Mouse (Mus musculus): ENCODE measurements around the gene Prpf8. TPM values are rescaled to one million over a fixed set of nuclear protein-coding genes. Genes with fewer than 3 reads are reported as not detected.
"Not testable (repeated sequence)": the region's sequence is repeated elsewhere in the genome, so short reads cannot be mapped to it uniquely, and the experiment has no call there.

The Prpf8 gene
- 10 to 100 TPM; 37.0 to 42.3 TPM for polyA plus RNA-seq (2017; shearing (Covaris generic))

DNA sequence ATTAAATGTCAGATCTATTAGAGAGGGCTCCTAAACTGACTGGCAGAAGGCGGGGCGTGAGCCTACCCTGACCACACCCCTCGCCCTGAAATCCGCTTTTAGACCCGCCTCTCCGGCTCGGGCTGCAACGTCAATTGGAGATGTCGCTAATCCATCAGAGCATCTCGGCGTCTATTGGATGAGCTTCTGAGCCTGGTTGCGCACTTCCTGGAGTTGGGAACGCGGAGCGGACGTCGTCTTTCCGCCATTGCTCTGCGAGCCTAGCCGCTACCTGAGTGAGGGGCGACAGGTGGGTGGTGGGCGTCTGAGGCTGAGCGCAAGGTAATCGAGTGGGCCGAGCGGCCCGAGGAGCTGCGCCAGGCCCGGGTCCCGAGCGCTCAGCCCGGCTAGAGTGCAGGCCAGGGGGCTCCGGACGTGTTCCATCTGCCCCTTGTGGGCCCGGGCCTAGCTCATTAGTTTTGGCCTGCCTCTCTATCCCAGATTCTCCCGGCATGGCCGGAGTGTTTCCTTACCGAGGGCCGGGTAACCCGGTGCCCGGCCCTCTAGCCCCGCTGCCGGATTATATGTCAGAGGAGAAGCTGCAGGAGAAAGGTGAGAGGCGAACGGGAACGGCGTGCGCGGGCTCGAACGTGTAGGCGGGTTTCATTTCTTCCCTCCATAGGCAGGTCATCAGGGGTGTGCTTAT, at the start of gene Prpf8:
Gene Prpf8 (plus strand): TSS at position 216 of the 685 bp plus-strand sequence.
- ATAC-seq = peak; percentile 100

DNA sequence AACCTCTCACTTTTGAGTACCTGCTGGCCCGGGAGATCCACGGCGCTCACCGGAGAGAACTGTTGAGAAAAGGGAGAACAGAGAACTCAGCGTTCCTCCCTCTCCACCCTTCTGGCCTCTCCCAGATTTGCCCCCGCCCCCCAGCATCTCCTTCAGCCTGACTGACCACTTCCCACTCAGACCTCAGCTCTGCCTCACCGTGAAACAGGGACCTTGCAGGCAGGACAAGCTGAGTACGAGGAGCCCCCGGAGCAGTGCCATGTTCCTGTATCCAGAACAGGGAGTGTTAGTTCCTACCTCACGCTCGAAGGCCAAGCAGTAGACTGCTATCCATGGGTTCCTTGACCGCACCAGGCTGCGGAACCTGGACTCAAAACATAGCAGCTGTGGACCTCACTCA, 48.4 kb upstream of the Prpf8 start:
- ATAC-seq = no peak

DNA sequence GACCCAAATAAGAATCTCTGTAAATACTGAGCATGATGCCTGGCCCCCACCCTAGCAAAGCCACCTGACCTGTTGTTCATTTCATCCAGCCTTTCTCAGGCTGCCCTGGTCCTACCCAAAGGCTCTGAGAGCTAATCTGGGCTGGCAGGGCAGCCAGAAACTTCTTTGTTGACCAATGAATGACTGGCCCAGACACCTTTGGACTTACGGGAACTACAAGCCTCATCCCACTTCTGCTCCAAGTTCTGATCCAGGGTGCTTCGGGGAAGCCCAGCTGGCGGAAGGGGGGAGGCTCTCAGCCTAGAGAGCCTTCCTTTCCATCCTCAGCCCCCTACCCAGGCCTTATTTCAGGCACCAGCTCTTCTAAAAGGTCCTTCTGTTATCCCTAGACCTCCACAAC, 47.8 kb upstream of the Prpf8 start:
- no peak for ATAC-seq

DNA sequence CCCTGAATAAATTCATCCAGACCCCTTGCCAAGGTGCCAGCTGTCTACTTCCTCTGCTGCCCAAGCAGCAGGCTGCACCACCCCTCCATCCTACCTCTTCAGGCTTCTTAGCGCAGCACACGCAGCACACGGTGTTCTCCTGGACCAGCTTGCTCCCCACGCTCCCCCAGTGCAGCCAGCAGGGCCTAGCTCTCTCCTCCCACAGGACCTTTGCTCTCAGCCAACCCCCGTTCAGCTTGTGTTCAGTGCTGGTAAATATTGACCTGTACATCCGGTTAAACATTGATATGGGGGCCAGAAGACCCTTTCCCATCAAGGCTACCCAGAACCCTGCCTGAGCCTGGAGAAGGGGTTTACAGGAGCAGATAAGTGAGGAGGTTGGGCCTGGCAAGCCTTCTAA, 47.3 kb upstream of the Prpf8 start, which contains the start of gene Serpinf2:
Gene Serpinf2 (minus strand): TSS at position 229 of the 400 bp plus-strand sequence.
- ATAC-seq = no peak

DNA sequence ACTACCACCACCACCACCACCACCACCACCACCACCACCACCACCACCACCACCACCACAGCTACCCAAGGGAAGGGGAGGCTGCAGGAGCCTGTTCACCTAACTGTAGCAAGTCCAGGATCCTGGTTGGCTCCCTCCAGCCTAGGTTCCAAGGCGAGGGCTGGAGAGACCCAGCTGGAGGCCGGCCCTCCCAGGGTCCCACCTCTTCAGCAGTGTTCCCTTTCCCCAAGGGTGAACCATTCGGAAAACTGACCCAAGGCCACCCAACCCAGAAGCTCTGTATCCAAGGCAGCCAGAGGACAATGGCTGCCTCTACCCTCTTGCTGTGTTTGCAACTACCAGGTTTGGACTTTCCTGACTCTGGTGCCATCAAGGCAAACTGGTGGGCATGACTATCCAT, 46.7 kb upstream of the Prpf8 start:
- ATAC-seq = no peak

DNA sequence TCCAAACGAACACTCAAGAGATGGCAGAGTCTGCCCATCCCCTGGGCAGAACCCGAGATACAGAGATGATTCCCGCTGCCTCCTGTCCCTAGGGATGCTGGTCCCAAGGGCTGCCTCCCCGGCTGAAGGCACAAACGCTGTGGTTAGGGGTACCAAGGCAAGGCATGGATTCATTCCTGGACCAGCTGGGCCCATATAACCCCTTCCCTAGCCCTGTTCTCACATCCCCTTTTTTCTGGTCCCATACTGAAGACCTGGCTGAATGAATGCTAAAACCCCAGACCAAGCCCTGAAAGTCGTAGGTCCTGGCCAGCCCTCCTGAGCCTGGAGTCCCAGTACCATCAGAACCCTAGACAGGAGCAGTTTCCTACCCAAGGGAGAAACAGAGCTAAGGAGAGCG, 45.6 kb upstream of the Prpf8 start:
- no peak for ATAC-seq

DNA sequence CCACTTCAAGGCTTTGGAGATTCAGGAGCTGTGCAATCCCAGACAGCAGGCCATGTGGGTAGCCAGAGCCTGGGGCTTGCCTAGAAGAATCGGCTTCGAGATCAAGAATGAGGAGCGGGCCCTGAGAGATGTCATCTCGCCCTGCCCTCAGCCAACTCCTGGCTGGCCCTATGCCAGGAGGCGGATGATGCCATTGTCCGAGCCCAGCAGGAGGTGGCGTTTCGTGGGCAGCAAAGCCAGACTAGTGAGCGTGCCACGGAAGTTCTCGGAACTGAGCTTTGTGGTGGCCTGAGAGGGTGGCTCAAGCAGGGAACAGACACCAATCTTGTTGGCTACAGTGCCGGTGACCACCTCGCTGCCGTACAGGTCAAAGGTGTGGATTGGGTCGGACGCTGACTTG, 45.0 kb upstream of the Prpf8 start:
- no peak for ATAC-seq

DNA sequence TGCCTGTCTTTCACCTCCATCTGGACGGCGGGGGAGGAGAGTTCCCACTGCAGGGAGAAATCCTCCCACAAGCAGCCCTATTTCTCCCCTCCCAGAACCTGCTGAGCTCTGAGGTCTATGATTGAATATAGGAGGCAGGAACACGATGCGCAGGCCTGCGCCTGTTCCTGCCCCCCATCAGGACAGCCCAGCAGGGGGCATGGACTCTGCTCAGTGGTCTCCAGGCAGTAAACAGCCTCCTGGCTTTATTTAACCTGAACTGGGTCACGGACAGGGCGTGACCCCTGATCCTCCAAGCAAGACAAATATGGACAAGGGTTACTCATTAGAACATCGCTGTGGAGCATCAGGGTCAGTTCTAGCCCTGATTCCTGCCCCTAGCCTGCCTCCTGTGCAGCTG, 42.9 kb upstream of the Prpf8 start:
- ATAC-seq = no peak

DNA sequence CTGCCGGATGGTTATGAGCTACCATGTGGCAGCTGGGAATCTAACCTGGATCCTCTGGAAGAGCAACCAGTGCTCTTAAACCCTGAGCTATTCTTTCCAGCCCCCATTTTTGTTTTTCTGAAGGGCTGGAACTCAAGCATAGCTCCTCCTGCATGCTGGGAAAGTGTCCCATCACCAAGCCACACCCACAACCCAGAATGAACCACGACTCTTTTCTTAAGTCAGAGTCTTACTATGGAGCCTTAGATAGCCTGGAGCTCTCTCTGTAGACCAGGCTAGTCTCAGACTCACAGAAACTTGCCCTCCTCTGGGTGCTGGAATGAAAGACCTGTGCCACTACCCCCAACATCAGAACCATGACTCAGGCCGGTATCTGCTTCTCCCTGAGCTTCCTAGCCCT, 38.0 kb upstream of the Prpf8 start:
- no peak for ATAC-seq

DNA sequence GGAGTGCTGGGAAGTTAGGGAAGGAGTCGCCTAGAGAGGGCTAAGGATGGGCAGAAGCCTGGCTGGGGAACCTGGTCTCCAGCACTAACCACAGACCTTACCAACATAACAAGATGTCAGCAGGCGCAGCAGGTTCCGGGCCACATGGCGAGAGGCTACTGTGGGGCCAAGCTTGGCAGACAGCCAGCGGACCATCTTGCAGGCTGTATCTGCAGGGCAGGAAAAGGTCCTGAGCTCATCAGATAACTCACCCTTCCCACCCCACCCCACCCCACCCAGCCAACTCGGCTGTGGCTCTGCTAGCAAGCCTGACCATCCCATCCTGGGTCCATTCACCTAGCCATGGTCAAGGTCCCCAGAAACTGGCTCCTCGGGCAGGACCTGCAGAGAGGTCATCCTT, 36.9 kb upstream of the Prpf8 start:
- no peak for ATAC-seq

DNA sequence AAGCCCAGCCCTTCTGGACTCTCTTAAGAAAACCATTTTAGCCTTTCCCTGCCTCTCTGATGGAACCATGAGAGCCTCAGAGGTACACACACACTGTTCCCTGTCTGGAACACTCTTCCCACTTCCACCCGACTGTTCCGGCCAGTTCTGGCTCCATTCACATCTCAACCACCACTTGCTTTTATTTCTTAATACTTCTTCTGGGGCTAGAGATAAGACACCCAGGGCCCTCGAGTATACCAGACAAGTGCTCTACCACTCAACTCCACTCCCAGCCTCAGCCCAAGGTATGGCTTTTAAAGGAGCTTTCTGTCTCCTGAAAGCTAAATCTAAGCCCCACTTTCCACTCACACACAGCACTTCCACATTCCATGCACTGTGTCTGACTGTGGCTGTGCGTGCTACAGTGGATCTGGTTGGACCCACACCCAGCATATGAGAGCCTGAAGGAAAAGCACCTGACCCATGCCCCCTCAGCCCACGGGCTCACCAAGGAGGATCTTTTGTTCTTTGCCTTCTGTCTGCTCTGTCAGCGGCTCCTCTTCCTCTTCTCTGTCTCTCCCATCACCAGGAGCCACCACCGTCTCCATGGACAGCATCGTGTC, 36.2 kb upstream of the Prpf8 start:
- ATAC-seq = no peak

DNA sequence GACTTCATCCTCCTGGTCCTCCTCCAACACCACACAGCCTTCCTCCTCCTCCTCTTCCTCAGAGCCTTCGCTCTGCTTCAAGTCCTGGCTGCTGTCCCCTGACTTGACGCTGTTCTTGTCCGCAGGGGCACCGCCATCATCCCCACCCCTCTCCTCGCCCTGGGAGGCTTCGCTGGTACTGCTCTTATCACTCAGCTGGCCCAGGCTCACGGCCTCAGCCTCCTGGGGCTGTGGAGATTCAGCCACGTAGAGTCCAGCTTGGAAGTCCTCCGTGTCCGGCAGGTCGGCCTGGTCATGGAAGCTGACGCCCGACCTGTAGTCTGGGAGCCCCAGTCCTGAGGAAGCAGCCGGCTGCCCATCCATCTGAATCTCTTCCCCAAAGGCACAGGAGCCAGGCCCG, 35.7 kb upstream of the Prpf8 start:
- no peak for ATAC-seq

DNA sequence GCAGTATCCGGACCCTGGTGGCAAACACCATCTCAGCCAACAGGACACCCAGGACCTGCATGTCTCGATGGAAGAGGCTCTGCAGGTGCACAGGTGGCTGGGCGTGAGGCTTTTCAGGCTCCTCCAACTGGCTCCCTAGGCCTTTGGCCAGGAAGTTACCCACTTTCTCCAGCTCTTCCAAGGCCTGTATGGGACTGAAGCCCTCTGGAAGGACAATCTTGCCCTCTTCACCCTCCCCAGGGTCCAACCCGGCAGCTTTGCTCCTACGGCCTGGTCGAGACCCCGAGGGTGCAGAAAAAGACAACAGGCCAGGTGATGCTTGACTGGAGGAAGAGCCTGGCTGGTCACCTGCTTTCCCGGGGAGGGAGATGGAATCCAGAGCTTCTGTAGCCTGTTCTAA, 34.5 kb upstream of the Prpf8 start:
- no peak for ATAC-seq

DNA sequence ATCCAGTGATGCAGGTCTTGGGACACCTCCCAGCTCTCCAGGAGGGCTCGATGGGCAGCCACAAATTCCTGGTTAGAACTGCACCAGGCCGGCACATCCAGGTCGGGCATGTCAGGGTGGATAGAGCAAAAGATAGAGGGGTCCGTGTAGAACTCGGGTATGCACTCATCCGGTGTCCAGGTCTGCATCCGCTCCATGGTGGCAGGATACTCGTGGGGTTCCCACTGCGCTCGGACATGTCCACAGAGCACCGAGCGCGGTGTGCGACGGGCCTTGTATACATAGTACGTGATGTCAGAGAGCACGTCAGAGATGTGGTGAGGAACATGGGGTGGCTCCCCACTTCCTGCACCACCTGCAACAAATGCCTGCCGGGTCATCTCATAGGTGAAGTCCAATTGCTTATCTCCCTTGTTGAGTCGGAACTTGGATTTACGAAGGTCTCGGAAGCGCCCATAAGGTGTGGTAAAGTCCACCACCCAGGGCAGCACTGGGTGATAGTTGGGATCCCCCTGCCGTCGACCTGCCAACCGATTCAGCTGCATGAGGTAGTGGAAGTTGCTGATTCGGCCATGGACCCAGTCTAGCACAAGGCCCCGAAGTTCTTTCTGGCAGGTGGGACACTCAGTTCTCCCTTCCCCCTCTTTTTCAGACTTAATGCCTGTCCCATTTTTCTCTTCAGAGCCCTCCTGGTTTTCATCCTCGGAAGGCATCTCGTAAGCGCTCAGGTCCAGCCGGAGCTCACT, 33.6 kb upstream of the Prpf8 start:
- ATAC-seq = no peak

DNA sequence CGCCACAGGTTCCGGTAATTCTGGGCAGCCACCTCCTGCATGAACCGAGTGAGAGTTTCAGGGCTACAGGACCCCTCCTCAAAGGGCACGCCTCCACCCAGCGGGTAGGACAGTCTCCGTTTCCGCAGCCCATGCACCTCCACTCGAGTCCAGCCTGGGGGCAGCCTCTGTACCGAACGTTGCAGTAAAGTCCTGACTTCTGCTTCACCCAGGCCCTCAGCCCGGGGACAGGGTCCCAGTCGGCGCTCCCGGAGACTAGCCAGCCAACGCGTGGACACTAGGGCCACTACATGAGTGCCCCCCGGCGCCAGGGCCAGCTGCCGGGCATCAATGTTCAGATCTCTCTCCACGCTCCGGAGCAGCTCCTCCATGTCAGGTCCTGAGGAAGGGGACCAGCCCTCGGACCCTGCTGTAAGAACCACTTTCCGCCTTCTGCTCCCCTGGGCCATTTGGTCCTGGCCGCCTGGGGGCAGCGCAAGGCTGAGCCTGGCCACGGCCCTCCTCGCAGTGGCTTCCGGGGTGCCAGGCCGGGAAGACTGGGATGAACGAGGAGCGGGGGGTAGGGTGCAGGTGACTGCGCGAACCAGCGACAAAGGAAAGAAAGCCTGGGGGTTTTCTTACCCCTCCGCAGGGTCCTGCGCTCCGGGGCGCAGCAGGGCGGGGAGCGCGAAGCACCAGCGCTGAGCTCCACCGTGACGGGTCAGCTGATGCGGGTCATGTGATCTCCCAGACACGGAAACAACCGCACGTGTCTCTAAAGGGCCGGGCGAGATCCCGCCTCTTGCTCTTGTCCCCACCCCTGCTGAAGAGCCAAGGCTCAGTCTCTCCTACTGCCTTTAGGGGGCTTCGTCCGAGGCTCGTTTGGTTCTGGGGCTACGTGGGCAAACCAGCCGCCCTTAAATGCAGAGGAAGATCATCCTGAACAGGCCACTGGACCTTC, 32.4 kb upstream of the Prpf8 start, which contains the start of gene Wdr81:
Gene Wdr81 (minus strand): TSS at position 727 of the 940 bp plus-strand sequence.
- ATAC-seq = peak; percentile 98

DNA sequence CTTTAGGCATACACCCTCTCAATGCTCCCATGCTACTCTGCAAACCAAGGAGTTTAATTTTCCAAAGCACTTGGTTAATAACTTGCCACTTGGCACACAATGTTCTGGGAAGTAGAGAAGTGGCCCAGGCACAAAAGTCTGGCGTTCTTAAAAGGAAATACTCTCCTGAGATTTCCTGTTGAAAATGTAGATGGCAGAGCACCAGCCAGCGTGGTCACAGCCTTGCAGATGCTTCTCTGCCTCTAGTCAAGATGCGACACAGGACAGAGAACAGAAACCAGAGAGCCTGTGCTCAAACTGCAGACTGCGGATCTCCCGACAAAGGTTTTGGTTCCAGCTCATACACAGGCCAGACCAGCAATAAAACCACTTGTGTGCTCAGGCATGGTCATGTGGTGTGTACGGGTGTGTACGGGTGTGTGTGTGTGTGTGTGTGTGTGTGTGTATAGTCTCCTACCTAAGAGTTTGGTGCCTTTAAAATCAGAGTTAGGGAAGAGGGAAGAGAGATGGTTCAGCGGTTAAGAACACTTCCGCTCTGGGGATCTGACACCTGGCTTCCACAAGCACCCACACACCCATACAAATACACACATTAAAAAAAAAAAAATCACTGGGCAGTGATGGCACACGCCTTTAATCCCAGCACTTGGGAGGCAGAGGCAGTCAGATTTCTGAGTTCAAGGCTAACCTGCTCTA, 31.4 kb upstream of the Prpf8 start:
- ATAC-seq = no peak

DNA sequence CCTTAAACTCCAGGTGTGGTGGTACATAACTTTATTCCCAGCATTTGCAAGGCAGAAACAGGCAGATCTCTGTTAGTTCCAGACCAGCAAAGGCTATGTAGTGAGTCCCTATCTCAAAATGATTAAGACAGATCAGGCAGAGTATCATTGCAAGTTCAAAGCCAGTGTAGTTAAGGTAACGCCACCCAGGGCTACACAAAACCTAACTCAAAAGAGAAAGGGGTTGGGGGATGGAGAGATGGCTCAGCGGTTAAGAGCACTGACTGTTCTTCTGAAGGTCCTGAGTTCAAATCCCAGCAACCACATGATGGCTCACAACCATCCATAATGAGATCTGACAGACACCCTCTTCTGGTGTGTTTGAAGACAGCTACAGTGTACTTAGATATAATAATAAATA, 30.6 kb upstream of the Prpf8 start:
- ATAC-seq = not testable (repeated sequence)

DNA sequence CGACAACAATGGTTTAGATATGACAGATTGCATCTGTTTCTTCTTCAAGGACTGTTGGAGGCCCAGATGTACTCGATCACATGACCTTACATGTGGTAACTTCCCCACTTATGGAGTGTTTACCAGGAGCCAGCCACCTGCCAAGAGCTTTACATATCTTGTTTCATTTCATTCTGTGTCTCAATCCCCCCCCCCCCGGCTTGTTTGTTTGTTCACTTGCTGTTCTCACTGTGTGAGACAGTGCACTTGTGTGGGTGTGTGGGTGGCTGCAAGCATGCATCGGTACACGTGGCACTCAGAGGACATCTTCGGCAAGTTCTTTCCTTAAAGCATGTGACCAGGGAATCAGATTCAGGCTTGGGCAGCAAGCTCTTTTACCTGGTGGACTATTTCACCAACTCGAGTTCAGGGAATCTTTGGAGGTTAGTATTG, 30.2 kb upstream of the Prpf8 start:
- ATAC-seq = no peak

DNA sequence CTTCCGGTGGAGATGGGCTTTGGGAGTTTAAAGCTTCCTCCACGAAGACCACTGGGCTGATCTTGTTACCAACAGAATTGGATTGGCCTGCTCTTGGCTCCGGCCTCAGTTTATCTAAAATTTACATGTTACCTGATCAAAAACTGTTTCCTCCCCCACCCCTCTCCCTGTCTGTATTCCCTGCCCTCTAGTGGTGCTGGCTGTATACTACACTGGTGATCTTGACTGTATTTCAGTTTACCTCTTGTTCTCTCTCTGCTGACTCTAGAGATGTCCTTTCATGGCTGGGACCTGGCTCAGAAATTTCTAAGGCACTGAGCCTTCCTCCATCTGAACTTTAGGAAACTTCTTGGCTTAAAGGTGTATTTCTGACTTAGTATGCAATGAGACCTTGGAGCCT, 28.4 kb upstream of the Prpf8 start:
- no peak for ATAC-seq

DNA sequence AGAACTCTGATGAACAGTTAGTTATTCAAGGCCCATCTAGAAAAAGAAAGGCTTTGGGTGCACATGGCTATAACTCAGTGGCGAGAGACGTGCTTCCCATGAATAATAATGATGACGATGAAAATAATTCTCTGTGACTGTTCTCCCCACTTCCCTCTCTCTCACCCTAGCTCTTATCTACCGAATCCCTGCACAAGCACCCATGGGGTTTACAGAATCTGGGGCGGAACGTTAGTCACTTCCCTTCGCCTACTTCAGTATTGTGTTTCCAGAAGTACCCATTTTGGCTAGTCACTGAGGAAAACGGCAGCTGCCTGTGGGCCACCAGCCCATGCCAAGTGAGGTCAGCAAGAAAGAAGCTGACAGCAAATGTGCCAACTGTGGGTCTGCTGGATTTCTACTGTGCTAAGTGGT, 28.0 kb upstream of the Prpf8 start:
- ATAC-seq = no peak

DNA sequence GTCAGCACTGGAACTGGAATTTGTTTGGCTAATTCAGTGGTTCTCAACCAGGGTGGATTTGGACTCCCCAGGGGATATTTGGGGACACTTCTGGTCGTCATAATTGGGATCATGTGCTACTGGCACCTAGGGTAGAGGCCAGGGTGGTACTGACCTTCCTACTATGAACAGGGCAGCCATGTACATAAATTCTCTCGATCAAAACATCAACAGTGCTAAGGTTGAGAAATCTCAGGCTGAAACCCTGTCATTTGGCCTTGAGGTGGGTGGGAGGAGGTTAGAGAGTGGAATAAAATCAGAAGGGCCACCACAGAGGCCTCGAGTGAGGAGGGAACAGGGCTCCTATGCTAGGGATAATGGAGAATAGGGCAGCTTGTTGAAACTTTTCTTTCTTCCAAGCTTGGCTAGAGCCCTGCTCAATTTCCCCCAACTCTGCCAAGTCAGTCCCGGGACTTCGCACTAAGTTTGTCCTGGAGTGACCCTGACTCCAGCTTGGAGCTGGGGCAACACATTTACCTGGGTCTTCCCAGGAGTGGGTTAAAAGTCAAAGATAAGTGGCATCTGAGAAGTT, 27.4 kb upstream of the Prpf8 start:
- no peak for ATAC-seq

DNA sequence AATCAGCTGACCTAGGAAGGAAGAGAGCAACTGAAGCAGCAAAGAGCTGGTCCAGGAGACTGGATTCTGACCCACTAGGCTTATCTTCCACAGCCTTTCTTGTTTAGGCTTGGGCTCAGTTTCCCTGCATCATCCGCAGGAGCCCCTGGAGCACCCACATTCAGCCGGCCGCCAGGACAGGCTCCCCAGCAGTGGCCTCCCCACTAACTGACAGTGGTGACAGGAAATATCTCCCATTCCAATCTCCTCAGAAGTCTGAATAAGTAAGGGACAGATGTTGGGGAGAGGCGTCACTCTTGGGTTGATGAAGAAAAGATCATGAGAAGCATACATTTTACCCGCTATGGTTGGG, 26.9 kb upstream of the Prpf8 start:
- no peak for ATAC-seq

Measured in CD4-positive, CD25-positive, alpha-beta regulatory T cell, adult 4 months (primary cell).